Mouse (Mus musculus) cerebral cortex, adult 2 months (tissue): ENCODE data around the gene Upf1.

ENCODE experiments used
- WGBS: fragments of 180-500 bp; shearing (Covaris S2); methylation state at CpG from one replicate; pipeline ENCODE4 v1.1.7; 2018; 5-methylcytosine and 5-hydroxymethylcytosine counted together

Upf1 gene

GRCm38 (mm10) chr8:70359411-70359810 lies 6.3 kb upstream of the Upf1 start:
- 23% methylated on average over 3 of the region's 3 CpGs for WGBS

GRCm38 (mm10) chr8:70356111-70356510 lies 3.0 kb upstream of the Upf1 start:
- WGBS = 91% methylated on average over 1 of the region's 1 CpGs

DNA sequence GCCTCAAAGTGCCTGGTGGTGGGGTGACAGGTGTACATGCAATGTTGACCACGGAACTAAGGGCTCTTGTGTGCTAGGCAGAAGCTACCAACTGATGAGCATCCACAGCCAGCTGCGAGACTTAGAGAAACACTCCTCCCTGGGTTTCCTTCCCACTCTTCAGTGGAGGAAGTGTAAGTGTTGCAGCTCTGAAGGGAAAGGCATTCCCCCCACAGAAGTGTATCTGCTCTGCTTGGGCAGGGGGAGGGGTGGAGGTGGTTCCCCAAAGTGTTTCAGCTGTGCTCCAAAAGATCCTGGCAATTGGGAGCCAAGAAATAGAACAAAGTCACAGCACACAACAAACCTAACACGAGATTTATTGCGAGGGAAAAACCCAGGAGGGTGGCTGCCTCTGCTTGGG lies 926 bp upstream of the Upf1 start:
- WGBS = 25% methylated on average over 4 of the region's 4 CpGs

GRCm38 (mm10) chr8:70352657-70353151 lies 374 bp downstream of the Upf1 start:
- WGBS = under 1% methylated on average over 64 of the region's 64 CpGs

- WGBS = 24% methylated on average over 3 of the region's 3 CpGs
Measured at GRCm38 (mm10) chr8:70352000-70352384, 1.1 kb downstream of the Upf1 start.

DNA sequence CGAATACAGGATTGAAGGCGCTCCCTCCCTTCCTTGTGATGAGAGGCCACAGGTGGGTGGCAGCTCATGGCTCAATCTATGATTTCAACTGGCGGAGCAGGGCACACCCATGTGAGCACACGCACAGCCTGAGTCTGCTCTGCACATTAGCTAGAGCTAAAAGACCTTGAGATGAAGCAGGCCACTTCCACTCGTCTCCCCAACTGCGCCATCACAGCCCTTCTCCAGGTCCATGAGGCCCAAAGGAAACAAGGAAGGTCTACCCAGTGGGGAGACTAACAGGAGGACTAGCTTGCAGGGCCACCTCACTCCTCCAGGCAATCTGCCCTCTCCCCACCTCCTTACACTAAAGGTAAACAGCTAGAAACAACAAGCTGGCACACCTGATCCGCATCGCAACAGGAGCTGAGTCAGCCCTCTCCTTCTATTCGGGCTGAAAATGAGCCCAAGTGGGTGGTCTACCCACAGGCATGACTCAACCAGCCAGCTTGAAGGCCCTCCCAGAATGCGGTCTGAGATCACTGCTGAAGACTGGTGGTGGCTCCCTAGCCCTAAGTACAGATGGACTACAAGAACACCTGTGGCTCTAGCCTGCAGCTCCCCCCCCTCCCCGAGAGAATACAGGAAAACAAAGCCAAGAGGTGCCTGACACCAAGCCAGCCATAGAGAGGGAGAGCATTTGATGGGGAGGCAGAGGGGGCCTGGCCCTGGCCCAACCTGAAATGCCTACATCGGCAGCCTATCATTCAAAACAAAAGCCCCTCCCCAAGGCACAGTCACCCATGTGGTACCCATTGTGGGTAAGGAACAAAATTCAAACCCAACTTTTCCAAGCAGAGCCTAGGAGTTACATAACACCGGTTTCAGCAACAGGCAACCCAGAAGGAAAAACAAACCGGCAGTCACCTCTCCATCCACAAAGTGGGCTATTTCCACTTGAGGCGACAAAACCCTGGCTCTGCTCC lies 1.8 kb downstream of the Upf1 start:
- WGBS = 22% methylated on average over 15 of the region's 15 CpGs

GRCm38 (mm10) chr8:70347860-70348420 lies 5.1 kb downstream of the Upf1 start:
- 58% methylated on average over 1 of the region's 1 CpGs for WGBS

GRCm38 (mm10) chr8:70347443-70347842 lies 5.6 kb downstream of the Upf1 start:
- WGBS = 72% methylated on average over 4 of the region's 4 CpGs

DNA sequence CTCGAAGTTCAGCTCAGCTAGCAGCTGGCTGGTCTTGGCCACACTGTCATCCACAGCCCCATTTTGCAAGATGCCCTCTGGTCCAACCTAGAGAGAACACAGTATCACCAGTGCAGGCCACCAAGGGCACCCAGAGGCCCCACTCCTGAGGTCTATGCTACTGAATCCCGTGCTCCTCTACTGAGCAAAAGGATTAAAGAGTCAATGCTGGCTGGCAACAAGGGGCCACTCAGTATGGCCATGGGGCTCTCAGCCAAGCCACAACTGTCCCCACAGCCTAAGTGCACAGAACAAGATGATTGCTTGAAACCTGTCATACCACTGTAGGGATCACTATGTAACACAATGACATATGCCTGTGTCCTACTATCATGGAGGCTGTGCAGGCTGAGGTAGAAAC lies 8.8 kb downstream of the Upf1 start:
- WGBS = 71% methylated on average over 2 of the region's 2 CpGs

DNA sequence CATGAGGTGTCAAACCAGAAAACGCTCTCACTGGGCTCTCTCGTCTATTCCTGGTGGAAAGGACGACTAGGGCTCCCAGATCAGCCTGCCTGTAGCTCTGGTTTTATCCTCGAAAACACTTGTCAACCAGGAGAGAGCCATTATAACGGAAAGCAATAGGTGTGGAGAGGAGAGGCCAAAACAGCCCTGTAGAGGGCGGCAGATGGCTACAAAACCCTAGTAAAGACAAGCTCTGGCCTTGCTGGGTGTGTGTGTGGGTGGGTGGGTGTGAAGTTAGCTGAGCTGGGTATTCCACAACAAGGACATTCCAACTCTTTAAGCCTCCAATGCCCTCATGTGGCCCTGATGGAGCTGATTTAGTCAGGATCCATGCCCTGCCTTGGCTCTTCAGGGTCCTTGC lies 9.4 kb downstream of the Upf1 start:
- WGBS = 42% methylated on average over 6 of the region's 6 CpGs

- 56% methylated on average over 7 of the region's 7 CpGs for WGBS
Measured at GRCm38 (mm10) chr8:70343076-70343475, 10.0 kb downstream of the Upf1 start.

DNA sequence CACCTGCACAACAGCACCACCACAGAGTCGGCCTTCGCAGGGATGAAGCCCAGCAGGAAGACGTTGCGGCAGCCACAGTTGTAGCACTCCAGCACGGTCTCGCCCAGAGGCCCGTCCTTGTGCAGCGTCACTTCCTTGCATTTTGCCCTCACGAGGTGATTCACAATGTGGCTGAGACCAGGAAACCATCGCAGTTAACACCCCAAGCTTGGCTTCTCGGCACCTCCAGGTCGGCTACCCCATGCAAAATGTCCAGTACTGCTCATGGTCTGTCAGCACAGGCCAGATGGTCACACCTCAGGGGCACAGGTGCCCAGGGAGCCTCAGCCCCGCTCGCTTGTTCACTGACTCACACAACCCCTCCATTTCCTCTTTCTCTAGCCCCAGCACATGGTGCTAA lies 11.1 kb downstream of the Upf1 start:
- WGBS = 87% methylated on average over 14 of the region's 14 CpGs

- 57% methylated on average over 7 of the region's 7 CpGs for WGBS
Measured at GRCm38 (mm10) chr8:70340659-70341058, 12.4 kb downstream of the Upf1 start.

- 87% methylated on average over 7 of the region's 7 CpGs for WGBS
Measured at GRCm38 (mm10) chr8:70338931-70339330, 14.1 kb downstream of the Upf1 start.

GRCm38 (mm10) chr8:70332878-70333202 lies 20.2 kb downstream of the Upf1 start:
- 91% methylated on average over 6 of the region's 6 CpGs for WGBS

DNA sequence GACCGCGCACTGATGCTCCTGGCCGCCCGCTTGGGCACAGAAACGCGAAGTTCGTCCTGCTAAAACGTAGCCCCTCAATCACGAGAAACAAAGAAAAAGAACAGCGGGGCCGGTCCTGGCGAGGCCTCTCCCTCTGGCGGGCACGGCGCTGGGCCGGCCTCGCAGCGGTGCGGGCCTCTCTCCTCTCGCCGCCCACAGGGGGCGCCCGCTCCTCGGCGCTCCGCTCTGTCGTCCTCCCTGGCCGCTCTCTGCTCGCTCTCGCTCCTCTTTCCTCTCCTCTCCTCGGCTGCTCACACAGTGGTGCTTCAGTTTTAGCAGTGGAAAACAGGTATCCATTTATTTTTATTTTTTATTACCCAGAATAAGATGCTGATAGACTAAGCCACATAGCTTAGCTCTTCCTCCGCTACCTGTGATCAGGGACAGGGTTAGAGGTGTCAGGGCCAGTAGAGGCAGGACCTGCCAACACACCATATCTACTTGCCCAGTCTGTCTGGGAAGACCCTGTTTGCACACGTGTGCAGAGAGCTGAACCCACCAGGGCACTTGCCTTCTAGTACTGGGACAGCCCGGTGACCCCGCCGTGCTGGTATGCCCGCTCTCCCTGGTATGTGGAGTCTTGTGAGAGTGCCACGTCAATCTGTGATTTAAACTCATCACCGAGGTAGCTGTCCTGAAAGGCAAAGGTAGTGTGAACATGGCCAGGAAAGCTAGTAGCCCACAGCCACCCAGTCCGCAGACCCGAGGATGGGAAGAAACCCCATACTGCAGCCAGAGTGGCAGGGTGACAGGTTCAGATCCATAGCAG lies 20.8 kb downstream of the Upf1 start:
- WGBS = 29% methylated on average over 41 of the region's 41 CpGs

DNA sequence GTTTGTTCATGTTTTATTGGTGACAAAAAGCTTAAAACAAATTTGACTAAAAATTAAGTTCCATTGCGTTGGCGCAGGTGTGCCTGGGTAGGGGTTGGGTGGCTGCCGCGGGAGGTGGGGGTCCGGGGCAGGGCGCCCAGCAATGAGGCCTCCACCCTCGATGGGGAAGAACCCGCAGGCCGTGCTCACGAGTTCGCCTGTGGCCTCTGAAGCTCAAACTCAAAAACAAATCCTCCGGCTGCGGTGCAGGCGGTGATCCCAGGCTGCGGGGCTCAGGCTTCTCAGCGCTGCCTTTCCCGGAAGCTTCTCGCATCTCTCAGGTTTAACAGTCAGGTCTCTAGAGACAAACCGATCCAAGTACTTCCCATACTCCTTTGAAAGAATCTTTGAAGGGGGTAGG lies 21.6 kb downstream of the Upf1 start:
- WGBS = 50% methylated on average over 19 of the region's 19 CpGs

- WGBS = 27% methylated on average over 53 of the region's 53 CpGs
Measured at GRCm38 (mm10) chr8:70330741-70331364, 22.2 kb downstream of the Upf1 start.

GRCm38 (mm10) chr8:70329835-70330740 lies 23.0 kb downstream of the Upf1 start:
- WGBS = 24% methylated on average over 45 of the region's 45 CpGs

- 35% methylated on average over 14 of the region's 14 CpGs for WGBS
Measured at GRCm38 (mm10) chr8:70329124-70329834, 23.8 kb downstream of the Upf1 start, which contains the start of gene Gdf1. Gene Gdf1 (plus strand): TSS chr8:70329817.
